10 mouse cellular contexts compared by ENCODE assay signal in genomic region chr11:110993616-110994015, GRCm38 (mm10). TPM values are rescaled to one million over a fixed set of nuclear protein-coding genes. Genes with fewer than 3 reads are reported as not detected.
DNase-seq lines count a peak whose midpoint lies in the region; TF ChIP-seq lines count a peak whose summit lies in the region.
"Had no signal": no experiment of that assay in that cellular context is flagged by ENCODE, and none has a peak within 500 bp of the region (broad histone marks: within the 10 kb centered on the region; RNA-seq: fewer than 3 reads in every experiment).

No protein-coding gene starts in this region.

- DNase-seq in heart, adult 18-20 months, result peak; percentile 18 to 50
- DNase-seq in heart, postnatal 4 days, result no peak
- peak; percentile 6 to 65 for DNase-seq in heart, adult 9 months (ENCODE audit: low spot score in 2 of 2)
- peak; percentile 48 for DNase-seq in lung, postnatal 10 days
- peak; percentile 44 to 70 for DNase-seq in thymus, adult 18-20 months
- DNase-seq in left cerebral cortex, adult 2 months (ENCODE audit: extremely low spot score in 1 of 2, low spot score in 2 of 2), result no peak
- no peak for DNase-seq in MN1 (ENCODE audit: low spot score)
- no peak for DNase-seq in urinary bladder, postnatal 4 days (ENCODE audit: low spot score in 2 of 2)

- intact Hi-C loops in left cerebral cortex, adult 2 months (cut with DNase I), result loop anchor here (10.0 kb wide), 1 partner anchor 151 kb away; no protein-coding TSS in a partner anchor

- no peak for TF ChIP-seq CTCF in left cerebral cortex, adult 2 months (IDR thresholded peaks at IDR 0.05)

- no peak overlapping the region for H3K4me3 ChIP-seq in left cerebral cortex, adult 2 months
- H3K4me3 ChIP-seq: kidney, embryonic 15.5 days had no signal

- no peak overlapping the region for H3K27ac ChIP-seq in left cerebral cortex, adult 2 months
- H3K27ac ChIP-seq: kidney, embryonic 15.5 days had no signal

RNA-seq across cellular contexts. Expression of gene Kcnj16, which starts 25.8 kb away (rescaled TPM):
- total RNA-seq in heart, adult 18-20 months (2021), result under 1 TPM in 1 of 2 experiments, not detected in 1; 0.72 TPM
- total RNA-seq in heart, postnatal 4 days (2021), result not detected
- total RNA-seq in left cerebral cortex, adult 2 months (2021), result 10 to 100 TPM; 23.7 to 27.2 TPM
- total RNA-seq: ES-E14 had no signal

Comparison
In these comparisons a context has a peak if more than half of its experiments do, and no peak if none do; other contexts are left out.
1. DNase-seq: peak in heart, adult 18-20 months (2 of 2), heart, adult 9 months (2 of 2), lung, postnatal 10 days (single experiment) and thymus, adult 18-20 months (2 of 2); none in heart, postnatal 4 days (single experiment), left cerebral cortex, adult 2 months (0 of 2), MN1 (single experiment) and urinary bladder, postnatal 4 days (0 of 2).
2. RNA of gene Kcnj16, which starts 25.8 kb away (total RNA-seq): 23.7 to 27.2 TPM in left cerebral cortex, adult 2 months; 0.72 TPM in heart, adult 18-20 months and not detected in heart, postnatal 4 days; every median in the first group is over 10 times any median in the second.